Mouse (Mus musculus): ENCODE results near the gene Nop16.
A peak's percentile ranks its signal among the peaks of the same experiment; 100 is the strongest.

Gene Nop16

GRCm38 (mm10) chr13:54596107-54596690, 6.3 kb upstream of the Nop16 start:
- no peak for DNase-seq (ENCODE audit: low spot score)

- no peak for DNase-seq (ENCODE audit: low spot score)
These were observed 3.7 kb upstream of the Nop16 start for GRCm38 (mm10) chr13:54593617-54594016.

- no peak for DNase-seq (ENCODE audit: low spot score)
These were observed 2.0 kb upstream of the Nop16 start for GRCm38 (mm10) chr13:54591776-54592356.

GRCm38 (mm10) chr13:54589414-54589995, 385 bp downstream of the Nop16 start:
- DNase-seq (ENCODE audit: low spot score), result no peak

GRCm38 (mm10) chr13:54585831-54586230, 4.1 kb downstream of the Nop16 start:
- no peak for DNase-seq (ENCODE audit: low spot score)

GRCm38 (mm10) chr13:54582860-54583259, 7.0 kb downstream of the Nop16 start:
- no peak for DNase-seq (ENCODE audit: low spot score)

GRCm38 (mm10) chr13:54582126-54582525, 7.8 kb downstream of the Nop16 start:
- no peak for DNase-seq (ENCODE audit: low spot score)

GRCm38 (mm10) chr13:54581385-54581784, 8.5 kb downstream of the Nop16 start:
- DNase-seq (ENCODE audit: low spot score), result no peak

- DNase-seq (ENCODE audit: low spot score), result no peak
These were observed 12.0 kb downstream of the Nop16 start for GRCm38 (mm10) chr13:54577652-54578507.

- DNase-seq (ENCODE audit: low spot score), result no peak
These were observed 14.4 kb downstream of the Nop16 start for GRCm38 (mm10) chr13:54575489-54575888.

GRCm38 (mm10) chr13:54574854-54575481, 14.9 kb downstream of the Nop16 start, which contains the start of gene Arl10:
Gene Arl10, plus strand, starts transcription at chr13:54575015.
- peak; percentile 41 for DNase-seq (ENCODE audit: low spot score)

- DNase-seq (ENCODE audit: low spot score), result no peak
These were observed 17.3 kb downstream of the Nop16 start for GRCm38 (mm10) chr13:54572621-54573020.

- DNase-seq (ENCODE audit: low spot score), result no peak
These were observed 18.3 kb downstream of the Nop16 start for GRCm38 (mm10) chr13:54571637-54572036.

- DNase-seq (ENCODE audit: low spot score), result no peak
These were observed 19.2 kb downstream of the Nop16 start for GRCm38 (mm10) chr13:54570736-54571135.

- no peak for DNase-seq (ENCODE audit: low spot score)
These were observed 20.6 kb downstream of the Nop16 start for GRCm38 (mm10) chr13:54569282-54569681.

- DNase-seq (ENCODE audit: low spot score), result no peak
These were observed 21.5 kb downstream of the Nop16 start for GRCm38 (mm10) chr13:54568380-54568779.

GRCm38 (mm10) chr13:54565594-54566345, 24.1 kb downstream of the Nop16 start:
- no peak for DNase-seq (ENCODE audit: low spot score)

GRCm38 (mm10) chr13:54565201-54565581, 24.7 kb downstream of the Nop16 start, which contains the start of gene 4833439L19Rik:
Gene 4833439L19Rik, minus strand, starts transcription at chr13:54565435.
- DNase-seq (ENCODE audit: low spot score), result peak; percentile 86

- DNase-seq (ENCODE audit: low spot score), result no peak
These were observed 25.4 kb downstream of the Nop16 start for GRCm38 (mm10) chr13:54564232-54565200.

- no peak for DNase-seq (ENCODE audit: low spot score)
These were observed 27.3 kb downstream of the Nop16 start for GRCm38 (mm10) chr13:54562562-54562961.
